Mouse (Mus musculus) lung, adult 2 months (tissue): ENCODE results near the gene Xpo6.

ENCODE experiments used
- CTCF ChIP-seq: fragments of 200-500 bp; IDR thresholded peaks from 2 replicates; pipeline ENCODE4 v1.5.1; 2011; ENCODE audit warnings: mild to moderate bottlenecking, low read length, control low read depth; ENCODE audit not compliant: insufficient read depth
- POLR2A ChIP-seq: fragments of 200-500 bp; IDR thresholded peaks from 2 replicates; pipeline ENCODE4 v1.6.1; 2011; ENCODE audit warnings: low read depth, mild to moderate bottlenecking, control low read depth, low read length, borderline replicate concordance; ENCODE audit errors: extremely low read depth

DNA sequence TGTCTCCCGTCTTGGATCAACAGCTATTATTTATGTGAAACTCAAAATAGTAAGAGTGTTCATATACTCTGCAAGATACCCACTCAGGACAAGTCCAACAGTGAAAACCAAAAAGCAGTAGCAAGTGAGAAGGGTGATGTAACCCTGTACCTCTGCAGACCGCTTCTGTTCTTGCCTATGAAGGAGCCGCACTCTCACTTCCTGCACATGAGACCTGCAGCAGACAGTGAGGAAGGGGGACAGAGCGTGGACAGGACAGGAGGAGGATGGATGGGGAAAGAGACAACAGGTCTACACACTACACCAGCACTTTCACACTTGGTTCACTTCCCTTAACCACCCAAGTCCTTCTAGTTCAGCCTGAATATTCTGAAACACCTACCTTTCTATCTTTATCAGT is 48.0 kb downstream of the Xpo6 start:
- TF ChIP-seq CTCF, result no peak
- no peak for TF ChIP-seq POLR2A
